Mouse (Mus musculus): ENCODE data around the gene C8a. TPM values are rescaled to one million over a fixed set of nuclear protein-coding genes. Genes with fewer than 3 reads are reported as not detected.

C8a gene
- polyA plus RNA-seq, 1 experiment = not detected

GRCm38 (mm10) chr4:104891708-104892107 is 15.5 kb upstream of the C8a start:
- TF ChIP-seq USF1 (IDR thresholded peaks at IDR 0.05; ENCODE audit: low read depth) (no peak), POLR2AphosphoS2 (IDR thresholded peaks at IDR 0.05; ENCODE audit: insufficient read length, low read depth) (no peak), POLR2A (IDR thresholded peaks at IDR 0.05; ENCODE audit: insufficient read length, low read depth) (no peak), REST (IDR thresholded peaks at IDR 0.05; ENCODE audit: insufficient read depth, insufficient read length) (no peak), CEBPB (IDR thresholded peaks at IDR 0.05; ENCODE audit: insufficient read depth, poor library complexity, severe bottlenecking) (no peak), MYOG (IDR thresholded peaks at IDR 0.05; ENCODE audit: control insufficient read depth in 1 of 3, insufficient read depth in 1 of 3, insufficient read length in 2 of 3, low read depth in 2 of 3) (no peak), MYOD1 (IDR thresholded peaks at IDR 0.05; ENCODE audit: control insufficient read depth in 1 of 3, insufficient read length in 2 of 3, low read depth in 2 of 3) (no peak), MAX (IDR thresholded peaks at IDR 0.05; ENCODE audit: low read depth) (no peak), TCF12 (IDR thresholded peaks at IDR 0.05; ENCODE audit: insufficient read depth, poor library complexity, severe bottlenecking) (no peak), SRF (IDR thresholded peaks at IDR 0.05; ENCODE audit: control insufficient read depth, insufficient read length, low read depth) (no peak), E2F4 (IDR thresholded peaks at IDR 0.05; ENCODE audit: insufficient read depth) (no peak), TCF3 (IDR thresholded peaks at IDR 0.05; ENCODE audit: insufficient read length, low read depth) (no peak)
- H3K79me2 ChIP-seq (ENCODE audit: control insufficient read depth, insufficient read depth) = no peaks in the 10 kb centered on the region
- no peaks in the 10 kb centered on the region for H3K27me3 ChIP-seq (ENCODE audit: control insufficient read depth, insufficient read depth, insufficient read length)

DNA sequence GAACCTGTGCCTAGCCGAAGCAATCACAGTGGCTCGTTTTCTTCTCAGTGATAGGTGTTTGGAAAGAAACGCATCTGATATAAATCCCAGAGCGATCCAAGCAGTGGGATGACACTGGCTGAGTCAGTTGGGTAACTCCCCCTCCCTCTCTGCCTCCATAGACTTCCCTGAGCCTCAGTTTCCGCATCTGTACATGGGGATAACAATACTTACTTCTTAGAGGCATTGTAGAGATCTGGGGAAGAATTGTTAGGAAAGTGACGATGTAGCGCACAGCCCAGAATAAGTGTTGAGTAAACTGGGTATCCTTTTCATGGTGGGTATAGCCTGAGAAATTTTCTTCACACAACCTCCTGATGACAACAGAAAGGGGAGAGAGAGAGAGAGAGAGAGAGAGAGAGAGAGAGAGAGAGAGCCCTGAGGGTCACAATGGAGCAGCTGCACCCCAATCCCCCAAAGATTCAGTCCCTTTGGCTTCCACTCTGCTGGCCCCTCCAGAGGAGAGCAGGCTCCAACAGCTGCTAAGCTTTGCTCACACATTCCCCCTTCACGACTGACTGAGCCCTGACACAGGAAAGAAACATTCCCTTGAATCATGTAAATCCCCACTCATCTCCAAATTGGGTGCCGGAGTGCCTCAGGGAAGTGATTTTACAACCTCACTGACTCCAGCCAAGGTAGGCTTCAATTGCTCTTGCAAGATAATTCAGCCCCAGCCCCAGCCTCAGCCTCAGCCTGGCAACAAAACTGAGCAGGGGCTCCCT is 12.5 kb upstream of the C8a start:
- no peaks in the 10 kb centered on the region for H3K27me3 ChIP-seq (ENCODE audit: control insufficient read depth, insufficient read depth, insufficient read length)
- H3K4me2 ChIP-seq (ENCODE audit: low read depth) = no peak overlapping the region
- no peak overlapping the region for H3ac ChIP-seq (ENCODE audit: control insufficient read depth, insufficient read length)
- no peak for TF ChIP-seq MYOG (IDR thresholded peaks at IDR 0.05; ENCODE audit: control insufficient read depth in 1 of 3, insufficient read depth in 1 of 3, insufficient read length in 2 of 3, low read depth in 2 of 3)
- TF ChIP-seq TCF12 (IDR thresholded peaks at IDR 0.05; ENCODE audit: insufficient read depth, poor library complexity, severe bottlenecking) = no peak
- no peak for TF ChIP-seq MYOD1 (IDR thresholded peaks at IDR 0.05; ENCODE audit: control insufficient read depth in 1 of 3, insufficient read length in 2 of 3, low read depth in 2 of 3)
- no peak for TF ChIP-seq CEBPB (IDR thresholded peaks at IDR 0.05; ENCODE audit: insufficient read depth, poor library complexity, severe bottlenecking)
- no peak for TF ChIP-seq TCF3 (IDR thresholded peaks at IDR 0.05; ENCODE audit: insufficient read length, low read depth)
- no peak for TF ChIP-seq USF1 (IDR thresholded peaks at IDR 0.05; ENCODE audit: low read depth)
- no peak for TF ChIP-seq POLR2A (IDR thresholded peaks at IDR 0.05; ENCODE audit: insufficient read length, low read depth)
- TF ChIP-seq MAX (IDR thresholded peaks at IDR 0.05; ENCODE audit: low read depth) = no peak
- no peak for TF ChIP-seq REST (IDR thresholded peaks at IDR 0.05; ENCODE audit: insufficient read depth, insufficient read length)
- TF ChIP-seq E2F4 (IDR thresholded peaks at IDR 0.05; ENCODE audit: insufficient read depth) = no peak
- no peak for TF ChIP-seq SRF (IDR thresholded peaks at IDR 0.05; ENCODE audit: control insufficient read depth, insufficient read length, low read depth)
- no peak for TF ChIP-seq POLR2AphosphoS2 (IDR thresholded peaks at IDR 0.05; ENCODE audit: insufficient read length, low read depth)
- H3K4me3 ChIP-seq = no peak overlapping the region
- no peaks in the 10 kb centered on the region for H3K36me3 ChIP-seq (ENCODE audit: control insufficient read depth, insufficient read depth)
- H3K79me2 ChIP-seq (ENCODE audit: control insufficient read depth, insufficient read depth) = no peaks in the 10 kb centered on the region

More at GRCm38 (mm10) chr4:104891708-104892107, 15.5 kb upstream of the C8a start:
- H3ac ChIP-seq (ENCODE audit: control insufficient read depth, insufficient read length) = no peak overlapping the region
- no peak overlapping the region for H3K4me3 ChIP-seq
- H3K4me2 ChIP-seq (ENCODE audit: low read depth) = no peak overlapping the region
- no peaks in the 10 kb centered on the region for H3K36me3 ChIP-seq (ENCODE audit: control insufficient read depth, insufficient read depth)

DNA sequence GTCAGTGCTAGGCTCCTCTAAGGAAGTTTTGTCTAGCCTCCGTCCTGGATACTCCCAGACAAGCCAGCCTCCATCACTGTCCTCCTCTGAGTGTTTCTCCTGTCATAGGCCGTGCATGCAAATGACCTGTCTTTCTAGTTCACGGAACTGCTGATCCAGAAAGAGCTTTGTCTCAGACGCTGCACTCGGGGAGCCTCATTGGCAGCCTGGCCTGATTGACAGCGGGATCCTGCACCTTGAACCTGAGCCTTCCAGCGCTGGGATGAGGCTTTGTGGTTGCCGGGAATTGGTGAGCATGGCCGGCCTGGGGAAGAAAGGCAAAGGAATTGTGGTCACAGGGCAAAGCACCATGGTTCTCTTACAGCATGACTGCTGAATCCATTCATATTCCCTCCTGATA is 11.3 kb upstream of the C8a start:
- Histone ChIP-seq H3ac (ENCODE audit: control insufficient read depth, insufficient read length) (no peak overlapping the region), H3K4me3 (no peak overlapping the region), H3K4me2 (ENCODE audit: low read depth) (no peak overlapping the region), H3K79me2 (ENCODE audit: control insufficient read depth, insufficient read depth) (no peaks in the 10 kb centered on the region), H3K27me3 (ENCODE audit: control insufficient read depth, insufficient read depth, insufficient read length) (no peaks in the 10 kb centered on the region), H3K36me3 (ENCODE audit: control insufficient read depth, insufficient read depth) (no peaks in the 10 kb centered on the region)
- no peak for TF ChIP-seq CEBPB (IDR thresholded peaks at IDR 0.05; ENCODE audit: insufficient read depth, poor library complexity, severe bottlenecking)
- no peak for TF ChIP-seq MYOG (IDR thresholded peaks at IDR 0.05; ENCODE audit: control insufficient read depth in 1 of 3, insufficient read depth in 1 of 3, insufficient read length in 2 of 3, low read depth in 2 of 3)
- TF ChIP-seq POLR2AphosphoS2 (IDR thresholded peaks at IDR 0.05; ENCODE audit: insufficient read length, low read depth) = no peak

- no peak for TF ChIP-seq E2F4 (IDR thresholded peaks at IDR 0.05; ENCODE audit: insufficient read depth)
- TF ChIP-seq USF1 (IDR thresholded peaks at IDR 0.05; ENCODE audit: low read depth) = no peak
- H3K36me3 ChIP-seq (ENCODE audit: control insufficient read depth, insufficient read depth) = no peaks in the 10 kb centered on the region
These were observed 366 bp downstream of the C8a start for GRCm38 (mm10) chr4:104875832-104876231.

DNA sequence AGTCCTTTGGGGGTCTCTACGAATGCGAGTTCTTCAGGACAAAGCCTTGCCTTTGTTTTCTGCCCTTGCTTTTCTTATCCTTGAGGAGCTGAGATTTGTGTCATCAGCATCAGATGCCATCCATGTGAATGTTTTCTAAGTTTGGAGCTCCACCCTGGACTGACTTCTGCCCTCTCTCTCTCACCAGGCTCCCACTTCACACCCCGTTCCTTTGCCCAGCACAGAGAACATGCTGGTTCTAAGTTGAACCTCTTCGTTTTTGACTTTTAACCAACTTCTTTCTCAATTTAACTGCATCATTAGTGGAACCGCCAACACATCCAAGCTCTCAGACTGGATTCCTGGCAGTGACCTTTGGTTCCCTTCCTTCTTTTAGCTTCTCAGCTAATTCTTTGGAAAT is 6.0 kb downstream of the C8a start:
- Histone ChIP-seq H3K36me3 (ENCODE audit: control insufficient read depth, insufficient read depth) (no peaks in the 10 kb centered on the region), H3ac (ENCODE audit: control insufficient read depth, insufficient read length) (no peak overlapping the region), H3K4me3 (no peak overlapping the region), H3K79me2 (ENCODE audit: control insufficient read depth, insufficient read depth) (no peaks in the 10 kb centered on the region), H3K4me2 (ENCODE audit: low read depth) (no peak overlapping the region), H3K27me3 (ENCODE audit: control insufficient read depth, insufficient read depth, insufficient read length) (no peaks in the 10 kb centered on the region)
- TF ChIP-seq MYOD1 (IDR thresholded peaks at IDR 0.05; ENCODE audit: control insufficient read depth in 1 of 3, insufficient read length in 2 of 3, low read depth in 2 of 3) (no peak), MYOG (IDR thresholded peaks at IDR 0.05; ENCODE audit: control insufficient read depth in 1 of 3, insufficient read depth in 1 of 3, insufficient read length in 2 of 3, low read depth in 2 of 3) (no peak), POLR2AphosphoS2 (IDR thresholded peaks at IDR 0.05; ENCODE audit: insufficient read length, low read depth) (no peak), E2F4 (IDR thresholded peaks at IDR 0.05; ENCODE audit: insufficient read depth) (no peak), TCF3 (IDR thresholded peaks at IDR 0.05; ENCODE audit: insufficient read length, low read depth) (no peak), CEBPB (IDR thresholded peaks at IDR 0.05; ENCODE audit: insufficient read depth, poor library complexity, severe bottlenecking) (no peak), MAX (IDR thresholded peaks at IDR 0.05; ENCODE audit: low read depth) (no peak), TCF12 (IDR thresholded peaks at IDR 0.05; ENCODE audit: insufficient read depth, poor library complexity, severe bottlenecking) (no peak), USF1 (IDR thresholded peaks at IDR 0.05; ENCODE audit: low read depth) (no peak), POLR2A (IDR thresholded peaks at IDR 0.05; ENCODE audit: insufficient read length, low read depth) (no peak), REST (IDR thresholded peaks at IDR 0.05; ENCODE audit: insufficient read depth, insufficient read length) (no peak), SRF (IDR thresholded peaks at IDR 0.05; ENCODE audit: control insufficient read depth, insufficient read length, low read depth) (no peak)

More at GRCm38 (mm10) chr4:104875832-104876231, 366 bp downstream of the C8a start:
- Histone ChIP-seq H3ac (ENCODE audit: control insufficient read depth, insufficient read length) (no peak overlapping the region), H3K4me2 (ENCODE audit: low read depth) (no peak overlapping the region), H3K27me3 (ENCODE audit: control insufficient read depth, insufficient read depth, insufficient read length) (no peaks in the 10 kb centered on the region), H3K4me3 (no peak overlapping the region), H3K79me2 (ENCODE audit: control insufficient read depth, insufficient read depth) (no peaks in the 10 kb centered on the region)

All from myocyte (in vitro differentiated cells).